Mouse (Mus musculus) heart, embryonic 10.5 days (tissue): ENCODE measurements at regions not wholly inside any gene's neighbourhood (a gene's known extent, or its start where the extent isn't known, plus 50 kb on each side); places are given as distances from the start of the nearest gene placed in this dataset.
A peak's percentile ranks its signal among the peaks of the same experiment; 100 is the strongest.

ENCODE experiments used
- DNase-seq: peaks from one replicate; pipeline ENCODE4 v3.0.0-alpha.2; 2017; ENCODE audit warnings: low spot score
- H3K27ac ChIP-seq: fragments of 300-500 bp; sonication (generic); 2 replicates; pipeline ENCODE4 v1.5.1; 2016; ENCODE audit warnings: mild to moderate bottlenecking
- H3K27me3 ChIP-seq: fragments of 300-500 bp; sonication (generic); 2 replicates; pipeline ENCODE4 v1.6.1; 2016; ENCODE audit warnings: mild to moderate bottlenecking; ENCODE audit not compliant: poor library complexity, insufficient read depth, severe bottlenecking
- H3K36me3 ChIP-seq: fragments of 300-500 bp; sonication (generic); 2 replicates; pipeline ENCODE4 v1.6.1; 2016; ENCODE audit warnings: mild to moderate bottlenecking, moderate library complexity
- H3K4me1 ChIP-seq: fragments of 300-500 bp; sonication (generic); 2 replicates; pipeline ENCODE4 v1.6.1; 2016; ENCODE audit warnings: mild to moderate bottlenecking
- H3K4me3 ChIP-seq: fragments of 300-500 bp; sonication (generic); 2 replicates; pipeline ENCODE4 v1.5.1; 2016; ENCODE audit warnings: mild to moderate bottlenecking, moderate library complexity
- H3K9me3 ChIP-seq: fragments of 300-500 bp; sonication (generic); 2 replicates; pipeline ENCODE4 v1.6.1; 2016; ENCODE audit warnings: mild to moderate bottlenecking, moderate library complexity
- WGBS: fragments of 180-500 bp; shearing (Covaris S2); methylation state at CpG from one replicate; pipeline ENCODE4 v1.1.7; 2016; 5-methylcytosine and 5-hydroxymethylcytosine counted together

DNA sequence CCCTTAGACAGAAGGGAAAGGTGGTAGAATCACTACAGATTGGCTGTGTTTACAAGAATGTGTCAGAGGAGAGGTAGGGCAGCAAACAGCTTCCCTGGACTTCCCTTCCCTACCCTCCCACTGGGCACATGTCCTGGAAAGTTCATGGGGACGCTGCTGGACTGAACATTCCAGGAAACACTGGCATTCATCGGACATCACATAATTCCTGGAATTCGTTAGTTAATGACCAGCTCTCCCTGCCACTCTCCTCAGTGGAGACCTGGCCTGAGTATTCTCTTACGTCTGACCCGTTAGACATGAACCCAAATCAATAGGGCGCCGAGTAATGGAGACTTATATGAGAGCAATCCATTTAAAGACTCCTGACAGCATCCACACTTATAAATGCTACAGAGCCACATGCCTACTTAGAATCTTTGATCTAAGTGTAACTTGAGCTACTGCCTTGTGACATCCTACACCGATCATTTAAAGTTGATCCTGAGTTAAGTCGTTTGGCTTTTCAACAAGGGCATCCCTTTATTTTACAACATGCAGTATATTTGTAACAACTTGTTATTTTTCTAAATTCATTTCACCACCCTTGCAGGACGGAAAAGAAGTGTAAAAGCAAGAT lies 156.6 kb downstream of the Snx10 start:
- no peaks in the 10 kb centered on the region for H3K36me3 ChIP-seq
- no peaks in the 10 kb centered on the region for H3K9me3 ChIP-seq
- no peak overlapping the region for H3K4me3 ChIP-seq
- peaks cover 11% of the 10 kb centered on the region; the same call in 1 of the 2 replicates for H3K4me1 ChIP-seq
- no peak for DNase-seq
- H3K27ac ChIP-seq: no peak overlapping the region
- H3K27me3 ChIP-seq: no peaks in the 10 kb centered on the region
- WGBS: 62% methylated on average over 10 of the region's 10 CpGs

DNA sequence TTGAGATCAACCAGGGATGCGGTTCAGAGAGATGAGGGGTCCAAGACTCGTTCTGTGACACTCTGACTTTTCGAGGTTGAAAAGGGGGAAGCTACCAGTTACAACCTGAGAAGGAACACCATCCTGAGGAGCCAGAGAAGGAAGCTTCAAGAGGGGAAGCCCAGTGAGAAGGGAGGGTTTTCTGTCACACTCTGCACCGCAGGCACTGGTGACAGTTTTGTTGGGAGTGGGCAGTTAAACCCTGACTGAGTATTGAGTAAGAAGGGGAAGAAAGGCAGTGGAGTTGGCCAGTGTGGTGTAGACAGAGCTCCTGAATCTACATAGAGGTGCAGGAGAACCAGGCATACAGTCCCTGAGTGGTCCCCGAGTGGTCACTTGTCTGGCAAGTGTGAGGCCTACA lies 159.4 kb downstream of the Snx10 start:
- H3K27ac ChIP-seq: no peak overlapping the region
- peaks cover 11% of the 10 kb centered on the region; the same call in 1 of the 2 replicates for H3K4me1 ChIP-seq
- H3K27me3 ChIP-seq: no peaks in the 10 kb centered on the region
- 85% methylated on average over 5 of the region's 5 CpGs for WGBS
- H3K4me3 ChIP-seq: no peak overlapping the region
- DNase-seq: no peak
- no peaks in the 10 kb centered on the region for H3K9me3 ChIP-seq
- H3K36me3 ChIP-seq: no peaks in the 10 kb centered on the region

DNA sequence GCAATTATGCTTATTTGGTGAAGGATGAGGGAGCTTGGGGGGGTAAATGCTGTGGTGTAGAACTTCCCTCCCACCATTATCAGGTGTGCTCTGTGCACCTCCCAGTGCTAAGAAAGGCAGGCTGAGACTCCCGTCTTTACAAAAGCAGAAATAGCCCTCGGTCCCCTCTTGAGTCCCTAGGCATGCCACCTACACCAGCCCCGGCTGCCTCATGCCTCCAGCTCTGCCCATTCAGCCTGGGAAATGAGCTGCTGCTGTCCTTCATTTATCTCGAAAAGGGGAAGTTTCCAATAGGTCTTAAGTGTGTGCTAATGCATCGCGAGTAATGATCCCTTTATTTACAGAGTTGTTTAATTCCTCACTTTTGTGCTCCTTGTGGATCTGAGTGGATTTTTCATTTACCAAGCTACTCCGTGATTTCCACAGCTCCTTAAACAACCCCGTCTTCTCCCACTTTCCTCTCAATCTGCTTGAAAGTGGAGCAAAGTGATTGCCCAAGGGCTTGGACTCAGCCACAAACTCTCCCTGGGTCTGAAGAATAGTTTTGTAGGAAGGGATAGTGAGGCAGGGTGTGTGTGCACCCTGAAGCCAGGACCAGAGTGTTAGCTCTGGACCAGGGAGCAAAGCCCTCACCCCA lies 162.1 kb downstream of the Snx10 start:
- no peaks in the 10 kb centered on the region for H3K27me3 ChIP-seq
- 57% methylated on average over 8 of the region's 8 CpGs for WGBS
- no peak overlapping the region for H3K4me3 ChIP-seq
- H3K4me1 ChIP-seq: peaks cover 5% of the 10 kb centered on the region; the same call in 1 of the 2 replicates
- H3K36me3 ChIP-seq: no peaks in the 10 kb centered on the region
- no peaks in the 10 kb centered on the region for H3K9me3 ChIP-seq
- DNase-seq: peak; percentile 54
- H3K27ac ChIP-seq: no peak overlapping the region

DNA sequence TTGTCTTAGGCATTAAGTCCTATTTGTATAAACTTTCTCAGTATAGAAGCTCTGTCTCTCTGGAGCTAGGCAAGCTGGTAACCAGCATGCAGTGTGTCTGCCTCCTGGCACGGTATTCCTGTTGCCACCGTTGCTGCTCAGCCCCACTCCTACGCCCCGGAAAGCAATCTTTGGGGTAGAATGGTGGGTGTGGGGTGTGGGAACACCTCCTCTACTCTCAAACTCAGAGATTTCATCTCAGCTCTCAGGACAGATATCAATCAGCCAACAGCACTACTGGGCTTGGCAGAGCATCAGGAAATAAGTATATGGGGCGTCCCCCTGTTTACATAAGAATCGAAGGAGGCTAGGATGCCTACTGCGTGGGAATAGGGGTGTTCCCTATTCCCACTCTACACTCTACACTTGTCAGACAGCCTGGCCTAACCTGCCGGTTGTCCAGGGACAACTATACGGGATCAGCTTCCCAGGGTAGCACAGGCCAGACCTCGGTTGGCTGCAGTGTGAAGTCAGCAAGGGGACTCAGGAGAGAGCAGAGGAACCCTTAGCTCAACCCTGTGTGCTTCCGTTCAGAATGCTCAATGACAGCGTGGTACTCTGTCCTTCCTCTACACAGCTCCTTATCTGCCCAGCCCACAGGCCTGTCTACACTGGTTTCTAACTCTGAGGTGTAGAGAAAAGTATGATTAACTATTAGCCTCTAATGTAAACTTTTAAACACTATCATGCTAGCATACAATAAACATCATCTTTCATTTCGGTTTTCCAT lies 167.3 kb downstream of the Snx10 start:
- DNase-seq: peak; percentile 46
- 73% methylated on average over 13 of the region's 13 CpGs for WGBS
- no peaks in the 10 kb centered on the region for H3K9me3 ChIP-seq

DNA sequence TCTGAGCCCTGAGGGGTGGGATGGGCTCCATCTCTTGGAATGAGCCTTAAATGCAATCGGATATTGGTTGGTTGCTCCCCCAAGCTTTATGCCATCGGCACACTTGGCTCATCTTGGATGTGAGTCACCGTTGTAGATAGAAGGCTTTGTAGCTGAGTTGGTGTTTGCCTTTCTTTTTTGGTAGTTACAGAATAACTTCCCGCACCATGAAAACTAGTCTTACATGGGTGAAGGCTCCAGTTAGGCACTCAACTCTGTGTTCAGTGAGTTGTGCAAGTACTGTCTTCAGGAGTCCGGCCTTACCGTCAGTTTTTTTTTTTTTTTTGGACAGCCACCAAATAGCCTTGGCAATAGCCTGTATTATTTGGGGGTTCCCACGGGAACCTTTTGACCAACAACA lies 170.3 kb downstream of the Snx10 start:
- WGBS: 92% methylated on average over 7 of the region's 7 CpGs
- no peaks in the 10 kb centered on the region for H3K4me1 ChIP-seq
- no peak overlapping the region for H3K27ac ChIP-seq
- H3K9me3 ChIP-seq: no peaks in the 10 kb centered on the region
- no peaks in the 10 kb centered on the region for H3K36me3 ChIP-seq
- H3K4me3 ChIP-seq: no peak overlapping the region
- no peak for DNase-seq
- H3K27me3 ChIP-seq: no peaks in the 10 kb centered on the region

More for the DNA sequence above, 167.3 kb downstream of the Snx10 start:
- H3K27me3 ChIP-seq: no peaks in the 10 kb centered on the region
- no peaks in the 10 kb centered on the region for H3K4me1 ChIP-seq
- no peaks in the 10 kb centered on the region for H3K36me3 ChIP-seq
- H3K27ac ChIP-seq: 0 out of 2 replicates have a peak overlapping the region, but pooled peaks have one; percentile 16
- H3K4me3 ChIP-seq: no peak overlapping the region

DNA sequence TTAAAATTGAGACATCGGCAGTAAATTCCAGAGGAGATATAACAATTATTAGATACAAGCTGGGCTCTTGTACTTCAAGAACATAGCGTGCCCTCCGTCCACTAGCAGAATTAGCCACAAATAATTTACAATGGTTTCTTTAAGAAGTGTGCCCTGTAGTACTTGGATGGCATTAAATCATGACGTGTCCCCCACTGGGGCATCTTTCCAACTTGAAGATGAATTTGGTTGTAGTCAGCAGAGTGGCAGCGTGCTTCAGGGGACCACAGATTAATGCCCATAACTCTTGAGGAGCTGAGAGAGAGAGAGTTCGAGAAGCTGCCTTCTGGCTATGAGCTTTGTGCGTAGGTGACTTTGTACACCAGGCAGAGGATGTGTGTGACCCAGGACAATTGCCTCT lies 172.7 kb downstream of the Snx10 start:
- no peak for DNase-seq
- no peaks in the 10 kb centered on the region for H3K4me1 ChIP-seq
- H3K9me3 ChIP-seq: no peaks in the 10 kb centered on the region
- H3K36me3 ChIP-seq: no peaks in the 10 kb centered on the region
- no peaks in the 10 kb centered on the region for H3K27me3 ChIP-seq
- H3K4me3 ChIP-seq: no peak overlapping the region
- H3K27ac ChIP-seq: no peak overlapping the region
- WGBS: 85% methylated on average over 7 of the region's 7 CpGs

DNA sequence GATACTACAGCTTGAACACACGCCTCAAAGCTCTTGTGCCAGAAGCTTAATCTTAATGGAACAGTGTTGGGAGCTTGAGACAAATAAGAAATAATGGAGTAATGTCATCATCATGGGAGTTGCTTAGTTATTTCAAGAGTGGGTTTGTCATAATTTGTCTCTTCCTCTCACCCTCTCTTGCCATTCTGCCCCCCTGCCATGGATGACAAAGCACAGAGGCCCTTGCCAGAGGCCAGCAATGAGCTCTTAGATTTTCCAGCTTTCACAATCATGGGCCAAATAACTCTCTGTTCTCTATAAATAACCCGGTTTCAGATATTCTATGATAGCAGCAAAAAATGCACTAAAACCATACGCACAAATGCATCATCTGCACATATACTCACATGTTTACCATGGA lies 174.1 kb downstream of the Snx10 start:
- Histone ChIP-seq H3K36me3 (no peaks in the 10 kb centered on the region), H3K27ac (no peak overlapping the region), H3K4me3 (no peak overlapping the region), H3K27me3 (no peaks in the 10 kb centered on the region), H3K4me1 (peaks cover 7% of the 10 kb centered on the region; the same call in 1 of the 2 replicates), H3K9me3 (no peaks in the 10 kb centered on the region)
- WGBS: 71% methylated on average over 3 of the region's 3 CpGs
- DNase-seq: no peak

DNA sequence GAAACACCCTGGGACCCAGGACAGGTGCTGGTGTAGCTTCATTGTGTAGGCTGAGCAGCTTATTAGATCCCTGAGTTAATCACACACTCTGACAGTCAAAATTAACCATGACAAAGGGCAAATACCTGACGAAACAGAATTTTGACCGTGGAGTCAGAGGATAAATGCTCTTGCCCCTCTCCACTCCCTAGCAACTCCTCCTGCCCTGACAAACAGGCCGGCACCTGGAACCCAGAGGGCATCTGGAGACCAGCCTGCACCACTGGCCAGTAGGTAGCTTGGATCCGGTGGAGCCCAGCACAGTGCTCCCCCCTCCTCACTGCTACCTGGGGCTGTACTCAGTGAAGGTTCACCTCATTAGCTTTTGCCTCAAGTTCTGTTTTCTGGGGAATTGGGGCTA lies 174.5 kb downstream of the Snx10 start:
- Histone ChIP-seq H3K4me3 (no peak overlapping the region), H3K36me3 (no peaks in the 10 kb centered on the region), H3K4me1 (peaks cover 12% of the 10 kb centered on the region; the same call in 1 of the 2 replicates), H3K9me3 (no peaks in the 10 kb centered on the region), H3K27me3 (no peaks in the 10 kb centered on the region), H3K27ac (no peak overlapping the region)
- no peak for DNase-seq
- 79% methylated on average over 4 of the region's 4 CpGs for WGBS

DNA sequence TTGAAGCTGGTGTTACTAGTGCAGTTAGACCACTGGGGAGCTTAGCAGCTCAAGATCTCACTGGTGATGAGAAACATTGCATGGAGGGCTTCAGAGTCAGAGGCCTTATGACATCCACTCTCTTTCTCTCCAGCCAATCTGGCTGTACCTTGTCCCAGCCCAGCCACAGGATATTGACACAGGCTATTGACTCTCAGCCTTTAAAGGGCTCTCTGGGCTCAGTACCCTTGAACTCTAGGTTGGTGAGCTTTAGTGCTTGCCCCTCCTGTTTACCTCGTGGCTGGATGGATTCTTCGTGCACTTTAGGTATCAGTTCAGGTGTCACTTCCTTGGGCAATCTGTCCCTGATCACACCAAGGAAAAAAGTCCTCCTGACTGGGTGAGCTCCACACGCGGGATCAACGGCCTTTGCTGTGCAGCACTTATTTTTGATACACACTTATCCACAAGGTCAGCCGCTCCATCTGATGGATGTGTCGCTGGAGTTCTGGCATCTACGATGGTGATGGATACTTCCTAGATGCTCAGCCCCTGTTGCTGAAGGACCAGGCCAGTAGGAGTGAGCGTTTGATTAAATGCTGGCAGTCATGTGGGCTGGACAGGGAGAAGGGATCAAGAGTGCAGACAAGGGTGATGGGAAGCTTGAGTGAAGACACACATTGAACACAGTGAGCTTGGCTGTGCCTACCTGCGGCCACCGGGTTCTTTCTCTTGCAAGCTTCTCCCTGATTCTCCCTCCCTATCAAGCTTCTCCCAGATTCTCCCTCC lies 177.7 kb downstream of the Snx10 start:
- no peaks in the 10 kb centered on the region for H3K27me3 ChIP-seq
- H3K27ac ChIP-seq: no peak overlapping the region
- H3K9me3 ChIP-seq: no peaks in the 10 kb centered on the region
- H3K36me3 ChIP-seq: no peaks in the 10 kb centered on the region
- H3K4me1 ChIP-seq: peaks cover 15% of the 10 kb centered on the region; the same call in 1 of the 2 replicates
- WGBS: 85% methylated on average over 11 of the region's 11 CpGs
- peak; percentile 39 for DNase-seq
- H3K4me3 ChIP-seq: no peak overlapping the region

DNA sequence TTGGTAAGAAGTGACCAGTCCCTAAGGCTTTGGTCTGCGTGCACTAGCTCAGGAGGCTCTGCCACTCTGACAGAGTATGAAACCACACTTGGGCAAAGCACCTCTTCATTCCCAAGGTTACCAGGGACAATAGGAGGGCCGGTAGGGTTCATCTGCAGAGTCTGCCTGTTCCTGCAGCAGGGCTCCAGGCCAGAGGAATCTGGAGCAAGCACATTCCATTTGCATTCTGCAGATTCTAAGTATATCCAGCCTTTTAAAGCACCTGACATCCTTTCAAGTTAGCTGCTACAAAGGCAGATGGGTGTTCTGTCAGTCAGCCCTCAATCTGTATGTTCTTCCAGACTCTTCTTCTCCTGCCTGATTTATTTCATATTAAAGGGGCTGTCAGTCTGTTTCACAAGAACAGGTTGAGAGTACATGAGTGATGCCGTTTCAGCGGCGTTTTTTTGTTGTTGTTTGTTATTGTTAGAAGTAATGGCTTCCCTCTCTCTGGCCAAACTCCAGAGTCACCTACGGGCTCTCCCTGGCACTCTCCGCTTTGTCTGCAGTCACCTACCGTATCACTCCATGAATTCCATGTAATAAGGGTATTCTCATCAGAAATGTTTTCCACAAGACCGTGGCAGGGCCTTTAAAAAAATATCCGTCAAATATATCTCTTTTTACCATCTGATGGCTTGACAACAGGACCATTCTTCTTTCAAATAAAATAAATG lies 178.9 kb downstream of the Snx10 start:
- WGBS: 72% methylated on average over 10 of the region's 10 CpGs
- no peaks in the 10 kb centered on the region for H3K9me3 ChIP-seq
- no peak overlapping the region for H3K4me3 ChIP-seq
- peaks cover 15% of the 10 kb centered on the region; the same call in 1 of the 2 replicates for H3K4me1 ChIP-seq
- no peaks in the 10 kb centered on the region for H3K36me3 ChIP-seq
- H3K27me3 ChIP-seq: no peaks in the 10 kb centered on the region
- no peak overlapping the region for H3K27ac ChIP-seq
- DNase-seq: peak; percentile 77

DNA sequence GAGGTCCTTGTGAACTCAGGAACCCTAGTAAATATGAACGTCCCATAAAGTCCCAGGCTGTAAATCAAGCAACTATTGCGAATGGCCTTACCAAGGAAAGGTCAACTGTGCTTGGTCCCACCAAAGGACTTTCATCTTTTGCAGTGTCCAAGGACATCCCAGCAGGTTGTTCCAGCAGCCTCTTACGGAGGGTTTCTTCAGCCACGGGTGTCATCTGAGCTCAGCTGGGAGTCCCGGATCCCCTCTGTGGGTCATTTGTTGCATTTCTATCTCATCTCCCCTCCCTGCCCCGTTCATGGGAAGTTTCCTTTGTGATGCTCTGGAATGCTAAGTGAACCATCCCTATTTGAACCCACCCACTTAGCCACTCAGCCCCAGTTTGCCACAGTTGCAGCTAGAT lies 184.3 kb downstream of the Snx10 start:
- DNase-seq: no peak
- H3K9me3 ChIP-seq: no peaks in the 10 kb centered on the region
- H3K27me3 ChIP-seq: no peaks in the 10 kb centered on the region
- H3K4me3 ChIP-seq: no peak overlapping the region
- no peaks in the 10 kb centered on the region for H3K36me3 ChIP-seq
- peaks cover 39% of the 10 kb centered on the region for H3K4me1 ChIP-seq
- no peak overlapping the region for H3K27ac ChIP-seq
- 49% methylated on average over 6 of the region's 6 CpGs for WGBS

DNA sequence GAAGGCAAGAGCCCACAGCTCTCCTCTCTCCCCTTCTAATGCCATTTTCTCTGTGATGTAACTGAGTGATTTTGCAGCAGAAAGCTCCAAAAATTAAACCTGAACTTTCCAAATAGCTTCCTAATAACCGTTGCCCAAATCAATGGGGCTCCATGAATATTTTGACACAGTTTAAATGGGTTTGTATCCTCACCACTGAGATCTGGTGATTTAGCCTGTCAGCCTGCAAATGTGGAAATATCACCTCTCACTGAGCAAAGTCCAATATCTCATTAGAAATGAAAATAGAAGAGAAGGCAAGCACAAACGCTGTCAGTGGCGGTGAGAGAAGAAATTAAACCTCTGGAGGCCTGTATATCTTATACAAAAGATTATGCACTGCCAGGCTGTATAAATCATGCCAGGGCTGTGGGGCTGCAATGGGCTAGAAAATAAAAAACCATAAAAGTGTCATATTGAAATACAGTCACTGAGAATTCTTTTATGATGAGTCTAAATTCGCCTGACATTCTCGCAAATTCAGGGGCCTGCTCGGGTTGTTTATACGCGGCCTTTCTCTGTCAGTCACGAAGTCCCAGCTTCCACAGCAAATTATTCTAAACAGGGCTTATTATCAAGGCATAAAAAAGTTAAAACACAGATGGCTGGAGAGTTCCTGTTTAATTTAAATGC lies 185.1 kb downstream of the Snx10 start:
- 83% methylated on average over 9 of the region's 9 CpGs for WGBS

More for the DNA sequence above, 185.1 kb downstream of the Snx10 start:
- Histone ChIP-seq H3K9me3 (no peaks in the 10 kb centered on the region), H3K27me3 (no peaks in the 10 kb centered on the region), H3K4me3 (no peak overlapping the region), H3K27ac (no peak overlapping the region), H3K4me1 (peaks cover 34% of the 10 kb centered on the region), H3K36me3 (no peaks in the 10 kb centered on the region)
- DNase-seq: no peak
